Mouse (Mus musculus) C2C12 (cell line): ENCODE data around the gene Gm21985.

Source experiments
- CTCF ChIP-seq: IDR thresholded peaks from one replicate; pipeline ENCODE4 v1.5.1; 2011; ENCODE audit not compliant: control insufficient read depth, insufficient read depth, insufficient read length
- MYOG ChIP-seq: IDR thresholded peaks from one replicate; pipeline ENCODE4 v1.6.1; 2011; ENCODE audit not compliant: control insufficient read depth, insufficient read length; ENCODE audit errors: extremely low read depth

DNA sequence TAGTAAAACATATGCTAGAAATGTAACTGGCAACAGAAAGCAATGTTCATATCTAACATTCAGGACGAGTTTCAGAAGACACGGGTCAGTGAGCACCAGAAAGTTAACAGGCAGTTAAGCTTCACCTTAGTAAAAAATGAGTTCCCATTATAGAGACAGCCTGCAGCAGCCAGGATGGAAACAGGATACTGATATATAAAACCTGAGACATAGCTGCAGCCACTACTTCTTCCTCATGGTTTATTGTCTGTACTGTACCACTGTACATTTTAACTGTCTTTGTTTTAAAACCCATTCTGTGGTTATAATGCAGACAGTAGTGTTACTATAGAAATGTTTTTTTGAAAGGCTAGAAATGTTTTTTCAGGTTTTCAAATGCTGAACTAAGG lies 94.7 kb downstream of the Gm21985 start:
- TF ChIP-seq CTCF (no peak), MYOG (no peak)
